Mouse (Mus musculus) liver, embryonic 14.5 days (tissue): Measurements from ENCODE around the gene Ubtd2.

Source experiments
- CTCF ChIP-seq: IDR thresholded peaks from 2 replicates; pipeline ENCODE4 v1.5.1; 2016; ENCODE audit warnings: antibody characterized with exemption, low read depth, control low read depth
- EP300 ChIP-seq: IDR thresholded peaks from 2 replicates; pipeline ENCODE4 v1.6.1; 2016; ENCODE audit warnings: antibody characterized with exemption, low read depth

DNA sequence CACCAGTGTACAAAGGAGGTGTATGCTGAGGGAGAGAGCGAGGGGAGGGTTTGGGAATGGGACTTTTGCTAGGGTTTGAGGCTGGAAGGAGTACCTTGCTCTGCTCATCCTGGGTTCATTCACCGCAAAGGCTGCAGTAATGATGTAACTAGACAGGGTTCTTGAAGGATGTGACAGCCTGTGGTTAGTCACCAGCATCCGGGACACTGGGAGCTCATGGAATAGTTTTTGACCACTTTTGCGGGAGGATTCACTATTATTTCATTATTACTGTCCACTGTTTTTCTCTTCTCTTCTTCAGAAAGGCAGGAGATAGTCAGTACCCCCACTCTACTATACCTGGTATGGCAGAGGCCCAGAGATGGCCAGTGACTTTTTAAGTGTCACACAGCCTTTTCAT, 87.0 kb downstream of the Ubtd2 start:
- TF ChIP-seq CTCF (no peak), EP300 (no peak)
